Mouse (Mus musculus): Measurements from ENCODE around the gene Tssk2.

Tssk2 gene

GRCm38 (mm10) chr16:17896091-17896490, 2.3 kb upstream of the Tssk2 start:
- DNase-seq (ENCODE audit: low read depth, low spot score) = no peak

- peak; percentile 97 for DNase-seq (ENCODE audit: low read depth, low spot score)
These were observed 12.7 kb downstream of the Tssk2 start, which contains the start of gene Ess2 for GRCm38 (mm10) chr16:17911052-17911595. TSS of gene Ess2 (minus strand) at chr16:17911348.

- peak; percentile 13 for DNase-seq (ENCODE audit: low read depth, low spot score)
These were observed 16.1 kb downstream of the Tssk2 start, which contains the start of gene Gsc2 for GRCm38 (mm10) chr16:17914307-17915249. TSS of gene Gsc2 (minus strand) at chr16:17915059.

GRCm38 (mm10) chr16:17920586-17920985, 22.1 kb downstream of the Tssk2 start:
- no peak for DNase-seq (ENCODE audit: low read depth, low spot score)

- peak; percentile 99 for DNase-seq (ENCODE audit: low read depth, low spot score)
These were observed 23.1 kb downstream of the Tssk2 start for GRCm38 (mm10) chr16:17921325-17922162.

GRCm38 (mm10) chr16:17922163-17922538, 23.7 kb downstream of the Tssk2 start:
- DNase-seq (ENCODE audit: low read depth, low spot score) = no peak

- no peak for DNase-seq (ENCODE audit: low read depth, low spot score)
These were observed 29.1 kb downstream of the Tssk2 start for GRCm38 (mm10) chr16:17927351-17928082.

- peak; percentile 65 for DNase-seq (ENCODE audit: low read depth, low spot score)
These were observed 29.7 kb downstream of the Tssk2 start, which contains the start of gene Slc25a1 for GRCm38 (mm10) chr16:17928087-17928580. TSS of gene Slc25a1 (minus strand) at chr16:17928219.

GRCm38 (mm10) chr16:17928627-17929104, 30.2 kb downstream of the Tssk2 start:
- peak; percentile 79 for DNase-seq (ENCODE audit: low read depth, low spot score)

- no peak for DNase-seq (ENCODE audit: low read depth, low spot score)
These were observed 30.8 kb downstream of the Tssk2 start for GRCm38 (mm10) chr16:17929211-17929610.

GRCm38 (mm10) chr16:17929631-17930030, 31.2 kb downstream of the Tssk2 start:
- no peak for DNase-seq (ENCODE audit: low read depth, low spot score)

GRCm38 (mm10) chr16:17931906-17932460, 33.5 kb downstream of the Tssk2 start:
- DNase-seq (ENCODE audit: low read depth, low spot score) = no peak

- no peak for DNase-seq (ENCODE audit: low read depth, low spot score)
These were observed 35.4 kb downstream of the Tssk2 start for GRCm38 (mm10) chr16:17933594-17934444.

GRCm38 (mm10) chr16:17934445-17934910, 36.0 kb downstream of the Tssk2 start:
- no peak for DNase-seq (ENCODE audit: low read depth, low spot score)

- DNase-seq (ENCODE audit: low read depth, low spot score) = no peak
These were observed 38.3 kb downstream of the Tssk2 start for GRCm38 (mm10) chr16:17936776-17937175.

GRCm38 (mm10) chr16:17938187-17938586, 39.8 kb downstream of the Tssk2 start:
- no peak for DNase-seq (ENCODE audit: low read depth, low spot score)

- peak; percentile 67 for DNase-seq (ENCODE audit: low read depth, low spot score)
These were observed 40.4 kb downstream of the Tssk2 start for GRCm38 (mm10) chr16:17938821-17939220.

GRCm38 (mm10) chr16:17939255-17939751, 40.9 kb downstream of the Tssk2 start:
- DNase-seq (ENCODE audit: low read depth, low spot score) = no peak

- DNase-seq (ENCODE audit: low read depth, low spot score) = no peak
These were observed 45.0 kb downstream of the Tssk2 start for GRCm38 (mm10) chr16:17943466-17943865.
